Mouse (Mus musculus): ENCODE data around the gene Gga3.
A peak's percentile ranks its signal among the peaks of the same experiment; 100 is the strongest.

Gga3 gene

GRCm38 (mm10) chr11:115612410-115613137 is 8.7 kb upstream of the Gga3 start, which contains the start of gene Mif4gd:
Gene Mif4gd, minus strand, starts transcription at chr11:115612969.
- peak; percentile 84 to 86 for DNase-seq (ENCODE audit: low spot score in 2 of 2)

- peak; percentile 81 to 87 for DNase-seq (ENCODE audit: low spot score in 2 of 2)
Observed at GRCm38 (mm10) chr11:115612059-115612409, 8.2 kb upstream of the Gga3 start.

- DNase-seq (ENCODE audit: low spot score in 2 of 2), result no peak
Observed at GRCm38 (mm10) chr11:115611173-115611572, 7.3 kb upstream of the Gga3 start.

- no peak for DNase-seq (ENCODE audit: low spot score in 2 of 2)
Observed at GRCm38 (mm10) chr11:115609576-115609975, 5.7 kb upstream of the Gga3 start.

- DNase-seq (ENCODE audit: low spot score in 2 of 2), result peak; percentile 69 to 78
Observed at GRCm38 (mm10) chr11:115608421-115609399, 4.9 kb upstream of the Gga3 start.

GRCm38 (mm10) chr11:115606733-115607132 is 2.9 kb upstream of the Gga3 start:
- no peak for DNase-seq (ENCODE audit: low spot score in 2 of 2)

- DNase-seq (ENCODE audit: low spot score in 2 of 2), result peak; percentile 52 to 55
Observed at GRCm38 (mm10) chr11:115604304-115604696, 449 bp upstream of the Gga3 start.

- DNase-seq (ENCODE audit: low spot score in 2 of 2), result no peak
Observed at GRCm38 (mm10) chr11:115603128-115603475, 749 bp downstream of the Gga3 start.

- no peak for DNase-seq (ENCODE audit: low spot score in 2 of 2)
Observed at GRCm38 (mm10) chr11:115601174-115601573, 2.7 kb downstream of the Gga3 start.

- DNase-seq (ENCODE audit: low spot score in 2 of 2), result no peak
Observed at GRCm38 (mm10) chr11:115600743-115601142, 3.1 kb downstream of the Gga3 start.

GRCm38 (mm10) chr11:115599722-115600121 is 4.1 kb downstream of the Gga3 start:
- no peak for DNase-seq (ENCODE audit: low spot score in 2 of 2)

GRCm38 (mm10) chr11:115598309-115598708 is 5.5 kb downstream of the Gga3 start:
- no peak for DNase-seq (ENCODE audit: low spot score in 2 of 2)

GRCm38 (mm10) chr11:115595209-115595608 is 8.6 kb downstream of the Gga3 start:
- DNase-seq (ENCODE audit: low spot score in 2 of 2), result no peak

- no peak for DNase-seq (ENCODE audit: low spot score in 2 of 2)
Observed at GRCm38 (mm10) chr11:115590526-115591075, 13.2 kb downstream of the Gga3 start.

GRCm38 (mm10) chr11:115587984-115588383 is 15.9 kb downstream of the Gga3 start:
- DNase-seq (ENCODE audit: low spot score in 2 of 2), result no peak

GRCm38 (mm10) chr11:115586403-115586802 is 17.4 kb downstream of the Gga3 start:
- DNase-seq (ENCODE audit: low spot score in 2 of 2), result no peak

GRCm38 (mm10) chr11:115585573-115586100 is 18.2 kb downstream of the Gga3 start:
- peak in 1 of 2 experiments; percentile 26 for DNase-seq (ENCODE audit: low spot score in 2 of 2)

GRCm38 (mm10) chr11:115584376-115585073 is 19.3 kb downstream of the Gga3 start:
- no peak for DNase-seq (ENCODE audit: low spot score in 2 of 2)

GRCm38 (mm10) chr11:115582913-115583606 is 20.8 kb downstream of the Gga3 start:
- peak in 1 of 2 experiments; percentile 27 for DNase-seq (ENCODE audit: low spot score in 2 of 2)

GRCm38 (mm10) chr11:115579080-115579479 is 24.8 kb downstream of the Gga3 start:
- no peak for DNase-seq (ENCODE audit: low spot score in 2 of 2)

- no peak for DNase-seq (ENCODE audit: low spot score in 2 of 2)
Observed at GRCm38 (mm10) chr11:115564961-115565360, 38.9 kb downstream of the Gga3 start.

Data from right cerebral cortex, postnatal 10 days (tissue).